Mouse (Mus musculus) left cerebral cortex, adult 11 months (tissue): Measurements from ENCODE around the gene Lamp1.

ENCODE experiments used
- DNase-seq: peaks from one replicate; pipeline ENCODE4 v3.0.0; 2022; ENCODE audit warnings: low spot score

Gene Lamp1

GRCm38 (mm10) chr8:13201013-13201334 lies 42.0 kb downstream of the Lamp1 start:
- no peak for DNase-seq

DNA sequence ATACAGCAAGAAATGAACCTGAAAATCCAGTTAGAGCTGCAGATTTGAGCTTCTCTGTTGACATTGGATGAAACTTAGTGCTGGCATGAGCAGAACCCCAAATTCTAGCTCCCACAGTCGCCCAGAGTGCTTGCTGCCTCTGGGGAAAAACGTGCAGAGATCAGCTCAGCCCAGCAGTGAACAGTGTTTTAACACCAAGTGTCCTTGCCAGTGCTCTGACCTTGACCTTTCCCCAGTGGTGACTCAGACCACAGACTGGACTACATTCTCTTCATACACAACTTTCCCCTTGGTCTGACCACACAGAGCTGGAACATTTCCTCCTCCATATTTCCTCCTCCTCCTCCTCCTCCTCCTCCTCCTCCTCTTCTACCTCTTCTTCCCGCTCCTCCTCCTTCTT lies 43.1 kb downstream of the Lamp1 start:
- no peak for DNase-seq

- DNase-seq: no peak
Measured at GRCm38 (mm10) chr8:13202806-13203205, 43.8 kb downstream of the Lamp1 start.

- DNase-seq: no peak
Measured at GRCm38 (mm10) chr8:13203472-13203871, 44.5 kb downstream of the Lamp1 start.

- DNase-seq: no peak
Measured at GRCm38 (mm10) chr8:13204371-13205140, 45.6 kb downstream of the Lamp1 start.

DNA sequence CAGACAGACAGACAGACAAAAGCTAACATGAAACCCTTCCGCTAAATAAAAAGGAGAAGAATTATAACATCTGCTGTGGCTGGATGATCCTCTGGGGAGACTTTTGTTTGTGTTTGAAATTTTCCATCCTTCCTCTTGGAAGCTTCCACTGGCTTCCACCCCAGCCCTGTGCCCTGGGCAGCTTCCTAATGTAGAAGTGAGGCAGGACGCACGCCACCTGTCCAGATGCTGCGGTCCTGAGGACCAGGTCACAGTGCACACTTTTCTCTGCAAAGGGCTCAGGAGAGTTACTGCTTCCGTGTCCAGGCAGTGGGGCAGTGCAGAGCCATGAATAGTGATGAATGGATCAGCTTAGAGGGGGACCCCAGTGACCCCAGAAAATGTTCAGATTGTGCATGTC lies 46.4 kb downstream of the Lamp1 start:
- DNase-seq: no peak

- no peak for DNase-seq
Measured at GRCm38 (mm10) chr8:13206290-13206689, 47.3 kb downstream of the Lamp1 start.

DNA sequence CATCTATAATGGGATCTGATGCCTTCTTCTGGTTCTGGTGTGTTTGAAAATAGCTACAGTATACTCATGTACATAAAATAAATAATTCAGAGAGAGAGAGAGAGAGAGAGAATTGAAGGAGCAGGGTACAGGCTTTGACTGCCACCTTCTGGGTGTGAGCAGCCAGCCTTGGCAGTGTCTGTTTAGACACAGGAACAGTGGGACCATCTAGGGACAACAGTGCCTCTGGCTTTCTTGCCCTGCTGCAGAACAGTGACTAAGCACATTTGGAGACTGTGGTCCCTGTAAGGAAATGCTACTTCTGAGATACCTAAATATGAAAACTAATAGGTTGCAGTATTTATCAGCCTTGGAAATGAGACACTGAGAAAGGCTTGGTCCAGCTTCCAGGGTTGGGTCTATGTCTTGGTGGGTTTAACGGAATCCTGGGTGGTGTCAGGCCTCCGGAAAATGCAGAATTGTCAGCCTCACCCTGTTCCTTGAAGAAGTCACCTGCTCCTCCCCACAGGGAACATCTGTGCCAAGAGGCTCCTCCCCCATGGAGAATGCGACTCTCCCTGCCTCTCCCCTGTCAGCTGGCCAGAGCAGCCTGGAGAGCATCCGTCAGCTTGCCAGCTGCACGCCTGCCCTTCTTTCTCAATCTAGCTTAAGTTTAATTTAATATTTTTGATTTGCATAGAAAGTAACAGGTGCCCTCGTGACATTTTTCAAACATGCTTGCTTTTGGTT lies 49.8 kb downstream of the Lamp1 start:
- DNase-seq: no peak

DNA sequence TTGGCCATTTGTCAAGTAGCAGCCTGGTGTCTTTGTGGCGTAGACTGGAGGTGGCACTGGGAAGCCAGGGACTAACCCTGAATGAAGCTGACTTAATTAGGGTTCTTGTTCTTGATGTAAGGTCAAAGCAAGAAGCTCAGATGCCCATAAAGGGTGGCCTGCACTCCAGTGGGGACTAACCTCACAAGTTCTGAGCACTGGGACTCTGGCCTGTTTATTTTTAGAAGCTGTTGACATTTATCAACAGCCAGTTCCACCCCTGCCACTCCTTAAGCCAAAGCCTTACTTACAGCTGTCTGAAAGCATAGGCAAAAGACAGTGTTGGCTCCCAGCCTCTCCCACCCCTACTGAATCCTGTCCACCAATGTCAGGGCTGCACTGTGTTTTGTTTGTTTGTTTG lies 50.8 kb downstream of the Lamp1 start:
- no peak for DNase-seq

DNA sequence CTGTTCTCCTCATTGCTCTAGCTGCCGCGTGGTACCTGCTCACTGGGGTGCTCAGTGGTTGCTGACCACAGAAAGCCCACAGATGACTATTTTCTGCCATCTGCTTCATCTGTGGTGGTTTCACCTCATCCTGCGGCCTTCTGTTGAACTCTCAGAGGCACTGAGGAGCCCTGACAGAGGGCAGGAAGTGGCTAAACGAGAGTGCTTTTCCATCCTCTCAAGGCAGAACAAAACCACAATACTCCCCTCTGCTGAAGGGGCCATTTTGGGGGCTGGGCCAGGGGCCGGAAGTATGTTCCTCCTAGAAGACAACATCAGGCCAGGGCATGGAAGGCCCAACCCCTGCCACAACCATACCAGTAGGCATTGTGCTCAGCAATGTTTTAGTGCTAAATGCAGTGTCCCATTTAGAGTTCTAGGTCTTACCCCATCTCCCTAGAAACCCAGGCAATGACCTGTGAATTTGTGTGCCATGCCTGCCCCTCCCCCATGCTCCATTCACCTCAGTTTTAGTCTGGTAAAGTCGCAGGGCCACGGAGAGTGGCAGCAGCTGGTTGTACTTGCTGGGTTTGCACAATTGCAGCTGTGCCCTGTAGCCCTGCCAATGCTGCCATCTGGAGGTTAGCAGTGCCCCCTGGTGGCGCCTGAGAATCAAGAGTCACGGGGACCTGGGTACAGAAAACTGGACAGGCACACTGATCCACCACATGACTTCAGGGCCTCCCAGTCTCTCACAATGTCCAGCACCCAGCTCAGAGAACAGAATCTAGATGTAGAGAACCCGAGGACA lies 54.7 kb downstream of the Lamp1 start:
- peak; percentile 84 for DNase-seq

GRCm38 (mm10) chr8:13216386-13216785 lies 57.4 kb downstream of the Lamp1 start:
- no peak for DNase-seq

GRCm38 (mm10) chr8:13217093-13217492 lies 58.1 kb downstream of the Lamp1 start:
- DNase-seq: no peak

- DNase-seq: no peak
Measured at GRCm38 (mm10) chr8:13217986-13218385, 59.0 kb downstream of the Lamp1 start.

DNA sequence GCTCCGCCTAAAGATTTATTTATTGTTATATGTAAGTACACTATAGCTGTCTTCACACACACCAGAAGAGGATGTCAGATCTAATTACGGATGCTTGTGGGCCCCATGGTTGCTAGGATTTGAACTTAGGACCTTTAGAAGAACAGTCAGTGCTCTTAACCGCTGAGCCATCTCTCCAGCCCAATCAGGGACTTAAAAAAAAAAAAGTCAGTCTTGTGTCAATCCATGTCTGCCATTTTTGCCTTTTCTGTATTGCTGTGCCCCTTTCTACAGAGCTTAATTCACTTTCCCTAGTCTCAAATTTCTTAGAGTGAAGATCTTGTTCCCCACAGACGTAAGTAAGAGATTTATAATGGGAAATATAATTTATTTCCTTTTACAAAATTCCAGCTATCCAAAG lies 59.5 kb downstream of the Lamp1 start:
- DNase-seq: no peak

GRCm38 (mm10) chr8:13224426-13224825 lies 65.5 kb downstream of the Lamp1 start:
- DNase-seq: no peak
